Mouse (Mus musculus) liver, embryonic 13.5 days (tissue): Measurements from ENCODE around the gene Olfr1024. TPM values are rescaled to one million over a fixed set of nuclear protein-coding genes. Genes with fewer than 3 reads are reported as not detected.

Source experiments
- ATAC-seq: fragments of 200-750 bp; cut with Nextera tagmentation; 2 replicates; pipeline ENCODE4 v1.8.0; 2017; ENCODE audit warnings: low read depth, mild to moderate bottlenecking, moderate number of reproducible peaks, moderate library complexity
- DNase-seq: peaks from one replicate; pipeline ENCODE4 v3.0.0; 2022
- H3K27ac ChIP-seq: fragments of 300-500 bp; sonication (generic); 2 replicates; pipeline ENCODE4 v1.5.1; 2015; ENCODE audit warnings: moderate library complexity, mild to moderate bottlenecking, inconsistent platforms
- H3K27me3 ChIP-seq: fragments of 300-500 bp; sonication (generic); 2 replicates; pipeline ENCODE4 v1.6.1; 2015; ENCODE audit warnings: mild to moderate bottlenecking, inconsistent platforms
- H3K36me3 ChIP-seq: fragments of 300-500 bp; sonication (generic); 2 replicates; pipeline ENCODE4 v1.6.1; 2015; ENCODE audit warnings: mild to moderate bottlenecking, inconsistent platforms
- H3K4me1 ChIP-seq: fragments of 300-500 bp; sonication (generic); replicated peaks from 2 replicates; pipeline ENCODE4 v1.6.1; 2015; ENCODE audit warnings: inconsistent platforms
- H3K4me2 ChIP-seq: fragments of 300-500 bp; sonication (generic); 2 replicates; pipeline ENCODE4 v1.6.1; 2015; ENCODE audit warnings: inconsistent platforms, mild to moderate bottlenecking, moderate library complexity
- H3K4me3 ChIP-seq: fragments of 300-500 bp; sonication (generic); replicated peaks from 2 replicates; pipeline ENCODE4 v1.5.1; 2015; ENCODE audit warnings: mild to moderate bottlenecking, inconsistent platforms
- H3K9ac ChIP-seq: fragments of 300-500 bp; sonication (generic); 2 replicates; pipeline ENCODE4 v1.6.1; 2015; ENCODE audit warnings: mild to moderate bottlenecking, inconsistent platforms
- H3K9me3 ChIP-seq: fragments of 300-500 bp; sonication (generic); replicated peaks from 2 replicates; pipeline ENCODE4 v1.6.1; 2016; ENCODE audit warnings: inconsistent platforms
- WGBS: fragments of 180-500 bp; shearing (Covaris S2); methylation state at CpG from one replicate; pipeline ENCODE4 v1.1.7; 2015; ENCODE audit not compliant: insufficient replicate concordance; 5-methylcytosine and 5-hydroxymethylcytosine counted together
- polyA plus RNA-seq: library from polyadenylated mRNA; unstranded; fragments of >200 nt; fragmentation: Nextera tagmentation; extraction: Ambion mirVana; gene quantifications from 2 replicates; pipeline ENCODE4 v1.2.1, GENCODE M21; 2015

Olfr1024 gene
- not detected in 2 replicates for polyA plus RNA-seq

- Histone ChIP-seq H3K36me3 (no peaks in the 10 kb centered on the region), H3K27ac (no peak within 1 kb of the TSS), H3K27me3 (no peaks in the 10 kb centered on the region), H3K4me2 (no peak within 1 kb of the TSS), H3K9me3 (no peaks in the 10 kb centered on the region), H3K4me3 (no peak within 1 kb of the TSS), H3K4me1 (no peaks in the 10 kb centered on the region), H3K9ac (no peak within 1 kb of the TSS)
- DNase-seq = no peak
- WGBS = 65% methylated on average over 3 of the region's 3 CpGs
- ATAC-seq = no peak
These were observed at the start of gene Olfr1024 for GRCm38 (mm10) chr2:85904952-85905351. Olfr1024 (minus strand) TSS chr2:85905052.

- no peak within 1 kb of the TSS for H3K4me2 ChIP-seq
- no peaks in the 10 kb centered on the region for H3K4me1 ChIP-seq
- H3K9me3 ChIP-seq = no peaks in the 10 kb centered on the region
- no peak within 1 kb of the TSS for H3K4me3 ChIP-seq
- H3K27me3 ChIP-seq = no peaks in the 10 kb centered on the region
- H3K9ac ChIP-seq = no peak within 1 kb of the TSS
- no peaks in the 10 kb centered on the region for H3K36me3 ChIP-seq
- 38% methylated on average over 1 of the region's 1 CpGs for WGBS
- H3K27ac ChIP-seq = no peak within 1 kb of the TSS
- DNase-seq (no peak), ATAC-seq (no peak)
These were observed 45.3 kb upstream of the Olfr1024 start, which contains the start of gene Olfr1028 for GRCm38 (mm10) chr2:85950137-85950536. Olfr1028 (plus strand) TSS chr2:85950437.

DNA sequence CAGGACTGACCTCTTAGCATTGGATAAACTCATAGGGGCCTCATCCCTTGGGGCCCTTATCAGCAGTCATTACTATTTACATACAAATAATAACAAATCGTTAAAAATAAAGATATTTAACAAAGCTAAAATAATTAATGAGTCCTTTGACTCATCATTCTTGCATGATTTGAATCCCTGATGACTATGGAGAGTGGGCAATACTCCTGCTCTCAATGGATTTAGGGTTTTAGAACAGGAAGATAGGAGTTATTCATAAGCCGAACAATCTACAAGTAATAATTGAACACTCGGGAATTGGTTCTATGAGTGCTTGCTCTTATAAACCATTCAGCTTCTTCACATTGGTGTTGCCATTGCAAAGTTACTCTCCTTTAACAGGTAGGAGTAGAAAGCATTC is 16.4 kb upstream of the Olfr1024 start, which contains the start of gene Olfr1026:
Gene Olfr1026, plus strand, starts transcription at position 301 of the 400 bp plus-strand sequence.
- DNase-seq = no peak
- Histone ChIP-seq H3K9me3 (no peaks in the 10 kb centered on the region), H3K36me3 (no peaks in the 10 kb centered on the region), H3K27ac (no peak within 1 kb of the TSS), H3K9ac (no peak within 1 kb of the TSS), H3K4me3 (no peak within 1 kb of the TSS), H3K4me2 (no peak within 1 kb of the TSS), H3K27me3 (no peaks in the 10 kb centered on the region), H3K4me1 (no peaks in the 10 kb centered on the region)
- ATAC-seq = no peak
- WGBS = 72% methylated on average over 3 of the region's 3 CpGs

GRCm38 (mm10) chr2:85914893-85915292 is 10.0 kb upstream of the Olfr1024 start, which contains the start of gene Olfr1025-ps1:
Olfr1025-ps1 (plus strand) TSS chr2:85915193.
- no peak within 1 kb of the TSS for H3K27ac ChIP-seq
- no peak for DNase-seq
- no peak for ATAC-seq
- H3K27me3 ChIP-seq = no peaks in the 10 kb centered on the region
- no peak within 1 kb of the TSS for H3K4me2 ChIP-seq
- no peaks in the 10 kb centered on the region for H3K36me3 ChIP-seq
- H3K4me3 ChIP-seq = no peak within 1 kb of the TSS
- 25% methylated on average over 1 of the region's 1 CpGs for WGBS
- H3K4me1 ChIP-seq = no peaks in the 10 kb centered on the region
- no peaks in the 10 kb centered on the region for H3K9me3 ChIP-seq
- no peak within 1 kb of the TSS for H3K9ac ChIP-seq

GRCm38 (mm10) chr2:85913197-85913596 is 8.3 kb upstream of the Olfr1024 start:
- Histone ChIP-seq H3K27ac (no peak overlapping the region), H3K9ac (no peak overlapping the region), H3K9me3 (no peaks in the 10 kb centered on the region), H3K4me2 (no peak overlapping the region), H3K4me3 (no peak overlapping the region), H3K4me1 (no peaks in the 10 kb centered on the region), H3K27me3 (no peaks in the 10 kb centered on the region), H3K36me3 (no peaks in the 10 kb centered on the region)
- no peak for DNase-seq
- ATAC-seq = no peak

- no peak within 1 kb of the TSS for H3K4me2 ChIP-seq
- ATAC-seq (no peak), DNase-seq (no peak)
- no peaks in the 10 kb centered on the region for H3K27me3 ChIP-seq
- WGBS = 46% methylated on average over 2 of the region's 2 CpGs
- no peak within 1 kb of the TSS for H3K4me3 ChIP-seq
- no peaks in the 10 kb centered on the region for H3K9me3 ChIP-seq
- no peaks in the 10 kb centered on the region for H3K36me3 ChIP-seq
- H3K4me1 ChIP-seq = no peaks in the 10 kb centered on the region
- no peak within 1 kb of the TSS for H3K27ac ChIP-seq
- no peak within 1 kb of the TSS for H3K9ac ChIP-seq
These were observed 19.5 kb downstream of the Olfr1024 start, which contains the start of gene Olfr1023 for GRCm38 (mm10) chr2:85885340-85885739. Olfr1023 (plus strand) TSS chr2:85885640.

DNA sequence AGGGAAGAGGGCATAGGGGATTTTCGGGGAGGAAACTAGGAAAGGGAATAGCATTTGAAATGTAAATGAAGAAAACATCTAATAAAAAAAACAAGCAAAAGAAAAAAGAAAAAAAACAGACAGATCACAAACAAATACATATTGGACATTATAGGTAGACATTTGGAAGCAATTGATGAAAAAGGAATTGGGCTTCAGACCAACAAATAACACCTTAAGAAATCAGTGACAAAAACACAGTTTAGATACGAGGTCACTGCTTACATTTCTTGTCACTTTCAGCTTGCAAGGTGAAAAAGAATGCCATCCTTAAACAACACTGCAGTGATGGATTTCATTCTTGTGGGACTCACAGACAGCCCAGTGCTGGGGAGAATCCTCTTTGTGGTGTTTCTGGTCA is 36.6 kb downstream of the Olfr1024 start, which contains the start of gene Olfr1022:
Gene Olfr1022, plus strand, starts transcription at position 301 of the 400 bp plus-strand sequence.
- no peak for ATAC-seq
- Histone ChIP-seq H3K27me3 (no peaks in the 10 kb centered on the region), H3K27ac (no peak within 1 kb of the TSS), H3K9ac (no peak within 1 kb of the TSS), H3K4me3 (no peak within 1 kb of the TSS), H3K4me1 (no peaks in the 10 kb centered on the region), H3K4me2 (no peak within 1 kb of the TSS), H3K9me3 (no peaks in the 10 kb centered on the region), H3K36me3 (no peaks in the 10 kb centered on the region)
- WGBS = 28% methylated on average over 2 of the region's 2 CpGs
- DNase-seq = no peak

Other genes with a start within 250 kb of the Olfr1024 start
- not detected in 2 replicates for gene Olfr154, start 240.6 kb downstream of the Olfr1024 start, polyA plus RNA-seq
- not detected in 2 replicates for gene Olfr1006, start 226.3 kb downstream of the Olfr1024 start, polyA plus RNA-seq
- gene Olfr1008, start 215.6 kb downstream of the Olfr1024 start, polyA plus RNA-seq = not detected in 2 replicates
- gene Olfr1009, start 189.6 kb downstream of the Olfr1024 start, polyA plus RNA-seq = not detected in 2 replicates
- gene Olfr1012, start 142.3 kb downstream of the Olfr1024 start, polyA plus RNA-seq = not detected in 2 replicates
- not detected in 2 replicates for gene Olfr1013, start 138.0 kb downstream of the Olfr1024 start, polyA plus RNA-seq
- gene Olfr1014, start 132.3 kb downstream of the Olfr1024 start, polyA plus RNA-seq = not detected in 2 replicates
- gene Olfr1015, start 123.0 kb downstream of the Olfr1024 start, polyA plus RNA-seq = not detected in 2 replicates
- not detected in 2 replicates for gene Olfr1016, start 102.5 kb downstream of the Olfr1024 start, polyA plus RNA-seq
- not detected in 2 replicates for gene Olfr1018, start 86.6 kb downstream of the Olfr1024 start, polyA plus RNA-seq
- gene Olfr1019, start 59.6 kb downstream of the Olfr1024 start, polyA plus RNA-seq = not detected in 2 replicates
- gene Olfr1020, start 58.0 kb downstream of the Olfr1024 start, polyA plus RNA-seq = not detected in 2 replicates
- not detected in 2 replicates for gene Olfr1022, start 36.5 kb downstream of the Olfr1024 start, polyA plus RNA-seq
- not detected in 2 replicates for gene Olfr1023, start 19.4 kb downstream of the Olfr1024 start, polyA plus RNA-seq
- gene Olfr1025-ps1, start 10.1 kb upstream of the Olfr1024 start, polyA plus RNA-seq = not detected in 2 replicates
- gene Olfr1026, start 16.5 kb upstream of the Olfr1024 start, polyA plus RNA-seq = not detected in 2 replicates
- gene Olfr1028, start 45.4 kb upstream of the Olfr1024 start, polyA plus RNA-seq = not detected in 2 replicates
- gene Olfr1029, start 68.8 kb upstream of the Olfr1024 start, polyA plus RNA-seq = not detected in 2 replicates
- not detected in 2 replicates for gene Olfr1030, start 74.2 kb upstream of the Olfr1024 start, polyA plus RNA-seq
- gene Olfr1031, start 85.3 kb upstream of the Olfr1024 start, polyA plus RNA-seq = not detected in 2 replicates
- gene Olfr1032, start 100.5 kb upstream of the Olfr1024 start, polyA plus RNA-seq = not detected in 2 replicates
- gene Olfr1033, start 115.6 kb upstream of the Olfr1024 start, polyA plus RNA-seq = 0.16 and 0.41 TPM in 2 replicates
- not detected in 2 replicates for gene Olfr1034, start 140.8 kb upstream of the Olfr1024 start, polyA plus RNA-seq
- gene Olfr1036, start 168.9 kb upstream of the Olfr1024 start, polyA plus RNA-seq = not detected in 2 replicates
- gene Olfr1037, start 182.3 kb upstream of the Olfr1024 start, polyA plus RNA-seq = not detected in 2 replicates
- not detected in 2 replicates for gene Olfr1039, start 230.9 kb upstream of the Olfr1024 start, polyA plus RNA-seq
- not detected in 2 replicates for gene Olfr1040, start 241.7 kb upstream of the Olfr1024 start, polyA plus RNA-seq